Mouse (Mus musculus): Measurements from ENCODE around the gene Gm20696. TPM values are rescaled to one million over a fixed set of nuclear protein-coding genes. Genes with fewer than 3 reads are reported as not detected.

The Gm20696 gene
- polyA plus RNA-seq, 1 experiment from 2014 or later = 3.2 TPM

DNA sequence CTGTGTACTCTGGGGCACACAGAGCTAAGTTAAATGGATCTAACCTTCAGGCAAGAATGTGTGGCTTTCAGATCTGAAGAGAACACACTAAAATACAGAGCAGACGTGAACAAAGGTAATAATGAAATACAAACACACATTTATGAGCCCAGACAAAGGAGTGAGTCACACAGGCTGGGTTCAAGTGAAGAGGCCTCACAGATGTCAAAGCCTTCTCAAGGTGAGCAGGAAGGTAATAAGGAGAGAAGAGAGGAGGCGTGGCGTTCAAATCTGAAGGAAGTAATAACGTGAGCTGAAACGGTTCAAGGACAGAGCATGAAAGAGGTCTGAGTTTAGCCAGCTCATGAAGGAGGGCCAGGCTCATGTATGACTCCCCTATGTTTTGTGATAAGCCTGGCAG lies 445.4 kb downstream of the Gm20696 start:
- Histone ChIP-seq H3K36me3 (no peaks in the 10 kb centered on the region), H3K9me3 (replicated peaks) (no peaks in the 10 kb centered on the region), H3K27me3 (ENCODE audit: low read depth, poor library complexity, severe bottlenecking) (no peaks in the 10 kb centered on the region), H3K4me1 (no peaks in the 10 kb centered on the region), H3K27ac (no peak overlapping the region), H3K4me3 (no peak overlapping the region)
- 92% methylated on average over 5 of the region's 5 CpGs for WGBS
- no peak for DNase-seq (ENCODE audit: low spot score)

DNA sequence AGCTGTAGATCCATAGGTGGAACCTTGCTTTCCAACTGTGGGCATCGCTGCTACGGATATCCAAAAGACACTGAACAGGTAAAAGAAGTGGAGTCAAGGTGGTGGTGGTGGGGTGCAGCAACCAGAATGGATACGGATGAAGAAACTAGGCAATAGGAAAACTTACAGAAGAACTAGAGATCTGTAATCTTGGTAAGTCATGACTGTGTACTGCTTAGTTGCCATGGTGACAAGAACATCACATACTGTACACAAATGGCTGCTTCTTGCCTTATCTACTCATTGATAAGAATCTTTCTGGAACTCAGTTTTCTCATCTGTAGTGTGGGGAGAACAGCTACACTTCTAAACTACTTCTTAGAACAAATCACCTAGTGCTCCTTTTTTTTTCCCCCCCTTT lies 446.1 kb downstream of the Gm20696 start:
- DNase-seq (ENCODE audit: low spot score) = no peak
- H3K27ac ChIP-seq = no peak overlapping the region
- no peaks in the 10 kb centered on the region for H3K4me1 ChIP-seq
- H3K36me3 ChIP-seq = no peaks in the 10 kb centered on the region
- no peaks in the 10 kb centered on the region for H3K9me3 ChIP-seq (replicated peaks)
- H3K4me3 ChIP-seq = no peak overlapping the region
- H3K27me3 ChIP-seq (ENCODE audit: low read depth, poor library complexity, severe bottlenecking) = no peaks in the 10 kb centered on the region
- WGBS = 97% methylated on average over 3 of the region's 3 CpGs

DNA sequence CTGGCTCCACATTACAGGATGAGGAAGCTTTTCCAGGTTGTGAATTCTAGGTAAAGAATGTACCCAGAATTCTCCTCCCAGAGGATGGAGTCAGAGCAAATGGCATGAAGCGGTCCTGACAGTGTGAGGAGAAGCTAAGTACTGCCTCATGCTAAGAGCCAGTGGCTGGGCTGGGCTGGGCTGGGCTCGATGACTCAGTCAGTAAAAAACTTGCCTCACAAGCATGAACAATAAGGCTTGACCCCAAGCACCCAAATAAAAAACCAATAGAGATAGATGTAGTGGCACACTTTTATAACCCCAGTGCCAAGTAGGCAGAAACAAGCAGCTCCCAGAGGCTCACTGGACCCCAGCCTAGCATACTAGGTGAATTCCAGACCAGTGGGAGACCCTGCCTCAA lies 448.8 kb downstream of the Gm20696 start:
- no peaks in the 10 kb centered on the region for H3K9me3 ChIP-seq (replicated peaks)
- no peak for DNase-seq (ENCODE audit: low spot score)
- H3K27me3 ChIP-seq (ENCODE audit: low read depth, poor library complexity, severe bottlenecking) = no peaks in the 10 kb centered on the region
- no peaks in the 10 kb centered on the region for H3K36me3 ChIP-seq
- H3K4me1 ChIP-seq = no peaks in the 10 kb centered on the region
- H3K4me3 ChIP-seq = no peak overlapping the region
- WGBS = 79% methylated on average over 2 of the region's 2 CpGs
- H3K27ac ChIP-seq = no peak overlapping the region

DNA sequence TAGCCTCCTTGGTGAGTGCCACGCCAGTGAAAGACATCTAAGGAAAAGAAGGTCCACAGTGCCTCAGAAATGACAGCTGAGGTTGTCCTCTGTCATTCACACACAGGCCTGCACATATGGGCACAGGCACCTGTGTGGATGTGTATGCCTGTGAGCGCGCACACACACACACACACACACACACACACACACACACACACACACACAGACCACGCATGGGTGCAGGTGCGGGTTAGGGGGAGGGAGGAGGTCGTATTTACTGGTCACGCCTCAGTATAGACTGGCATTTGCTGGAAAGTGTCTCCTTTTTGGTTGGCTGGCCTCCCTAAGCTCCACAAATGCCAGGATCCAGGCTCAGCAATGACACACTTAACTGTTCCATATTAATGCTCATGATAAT lies 449.4 kb downstream of the Gm20696 start:
- no peak overlapping the region for H3K4me3 ChIP-seq
- no peaks in the 10 kb centered on the region for H3K36me3 ChIP-seq
- no peaks in the 10 kb centered on the region for H3K9me3 ChIP-seq (replicated peaks)
- no peaks in the 10 kb centered on the region for H3K4me1 ChIP-seq
- no peak overlapping the region for H3K27ac ChIP-seq
- DNase-seq (ENCODE audit: low spot score) = no peak
- no peaks in the 10 kb centered on the region for H3K27me3 ChIP-seq (ENCODE audit: low read depth, poor library complexity, severe bottlenecking)
- WGBS = 82% methylated on average over 7 of the region's 7 CpGs

DNA sequence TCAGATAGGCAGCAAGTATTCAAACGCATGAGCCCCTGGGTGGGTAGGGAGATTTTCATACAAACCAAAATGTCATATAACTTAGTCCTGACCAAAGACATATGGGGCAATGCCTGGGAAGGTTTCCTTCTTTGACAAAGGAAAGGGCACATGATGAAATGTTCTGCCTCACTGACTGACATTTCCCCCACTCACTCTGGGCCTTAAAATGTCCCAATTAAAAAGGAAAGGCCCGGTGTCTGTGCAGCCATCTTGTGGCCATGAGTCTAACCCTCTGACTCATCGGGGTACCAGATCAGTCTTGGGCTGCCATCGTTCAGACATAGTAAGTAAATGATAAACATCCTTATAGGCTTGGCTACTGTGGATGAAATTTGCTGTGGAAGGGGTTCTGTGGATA lies 454.1 kb downstream of the Gm20696 start:
- H3K9me3 ChIP-seq (replicated peaks) = no peaks in the 10 kb centered on the region
- no peak for DNase-seq (ENCODE audit: low spot score)
- WGBS = 93% methylated on average over 4 of the region's 4 CpGs
- no peak overlapping the region for H3K4me3 ChIP-seq
- no peaks in the 10 kb centered on the region for H3K36me3 ChIP-seq
- peaks cover 2% of the 10 kb centered on the region for H3K4me1 ChIP-seq
- H3K27me3 ChIP-seq (ENCODE audit: low read depth, poor library complexity, severe bottlenecking) = no peaks in the 10 kb centered on the region
- H3K27ac ChIP-seq = no peak overlapping the region

DNA sequence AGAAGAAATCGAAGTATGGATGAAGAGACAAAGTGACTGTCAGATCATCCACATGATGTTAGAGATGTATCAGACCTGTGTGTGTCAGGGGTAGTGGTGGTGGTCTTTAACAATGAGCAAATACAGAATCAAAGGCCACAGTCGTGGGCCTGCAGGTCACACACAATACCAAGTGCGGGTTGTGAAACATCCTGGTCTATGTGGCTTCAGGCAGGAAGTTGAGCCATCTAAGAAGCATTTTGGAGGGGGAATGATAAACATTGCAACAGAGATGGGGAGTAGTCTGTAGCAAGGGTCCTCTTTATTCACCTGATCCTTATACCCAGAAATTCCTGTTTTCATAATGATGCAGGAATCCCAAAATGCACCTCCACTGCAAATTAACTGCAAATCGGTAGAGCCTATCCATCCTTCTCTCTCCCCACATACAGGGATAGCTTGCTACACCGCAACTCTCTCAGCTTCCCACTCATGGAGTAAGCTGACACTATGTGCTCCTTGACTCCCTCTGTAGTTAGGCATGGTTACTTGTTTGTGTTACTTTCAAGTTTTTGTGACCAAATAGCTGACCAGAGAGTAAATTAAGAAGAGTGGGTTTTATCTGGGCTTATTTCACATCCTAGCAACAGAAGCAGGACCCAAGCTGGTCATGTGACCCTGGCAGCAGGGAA lies 454.8 kb downstream of the Gm20696 start:
- Histone ChIP-seq H3K4me1 (peaks cover 8% of the 10 kb centered on the region), H3K36me3 (no peaks in the 10 kb centered on the region), H3K27me3 (ENCODE audit: low read depth, poor library complexity, severe bottlenecking) (no peaks in the 10 kb centered on the region), H3K9me3 (replicated peaks) (no peaks in the 10 kb centered on the region), H3K4me3 (no peak overlapping the region), H3K27ac (no peak overlapping the region)
- 91% methylated on average over 5 of the region's 5 CpGs for WGBS
- no peak for DNase-seq (ENCODE audit: low spot score)

DNA sequence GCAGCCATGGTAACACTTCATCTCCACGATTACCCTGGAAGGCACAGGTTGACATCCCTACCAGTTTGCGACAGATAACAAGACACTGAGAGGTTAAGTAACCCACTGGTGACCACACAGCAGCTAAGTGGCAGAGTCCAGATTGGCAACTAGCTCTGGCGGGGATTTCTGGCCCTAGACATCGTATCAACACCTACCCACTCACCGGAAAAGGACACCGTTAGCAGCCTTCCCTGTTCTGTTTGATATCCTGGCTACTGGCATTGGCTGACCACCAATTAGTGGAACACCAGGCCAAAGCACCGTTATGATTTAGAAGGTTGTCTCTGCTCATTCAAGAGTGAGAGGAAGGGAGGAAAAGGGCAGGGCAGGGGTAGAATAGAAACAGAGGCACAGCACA lies 456.4 kb downstream of the Gm20696 start:
- H3K27me3 ChIP-seq (ENCODE audit: low read depth, poor library complexity, severe bottlenecking) = no peaks in the 10 kb centered on the region
- DNase-seq (ENCODE audit: low spot score) = no peak
- no peak overlapping the region for H3K4me3 ChIP-seq
- H3K9me3 ChIP-seq (replicated peaks) = no peaks in the 10 kb centered on the region
- H3K27ac ChIP-seq = no peak overlapping the region
- no peaks in the 10 kb centered on the region for H3K36me3 ChIP-seq
- 79% methylated on average over 7 of the region's 7 CpGs for WGBS
- peaks cover 25% of the 10 kb centered on the region for H3K4me1 ChIP-seq

Small RNA genes lying within 50 kb of the gene (microRNA-seq; reads per million reads assigned to microRNA genes)
- gene Gm22328 = not detected

Other genes starting within 250 kb of the Gm20696 start
- gene Foxp1, start 144.1 kb downstream of the Gm20696 start, polyA plus RNA-seq (2016; fragmentation: Nextera tagmentation; extraction: Ambion mirVana) = 30.6 and 47.3 TPM in 2 replicates
- gene Eif4e3, start within 50 bp of the Gm20696 start, polyA plus RNA-seq (2016; fragmentation: Nextera tagmentation; extraction: Ambion mirVana) = 11.1 and 14.6 TPM in 2 replicates
- 1.0 and 1.1 TPM in 2 replicates for gene Gpr27, start 25.9 kb upstream of the Gm20696 start, polyA plus RNA-seq (2016; fragmentation: Nextera tagmentation; extraction: Ambion mirVana)
- gene Prok2, start 59.6 kb upstream of the Gm20696 start, polyA plus RNA-seq (2016; fragmentation: Nextera tagmentation; extraction: Ambion mirVana) = not detected in 2 replicates

Data from limb, embryonic 10.5 days (tissue).